Mouse (Mus musculus) gastrocnemius, adult 18-20 months (tissue): Measurements from ENCODE around the gene Slc45a3. TPM values are rescaled to one million over a fixed set of nuclear protein-coding genes. Genes with fewer than 3 reads are reported as not detected.

ENCODE experiments used
- DNase-seq: peaks from one replicate; pipeline ENCODE4 v3.0.0; 2021; ENCODE audit warnings: low spot score
- total RNA-seq, 2 experiments: library from RNA; stranded (reverse); gene quantifications; 2 replicates each; pipeline ENCODE4 v1.2.3; 2021

The Slc45a3 gene
- total RNA-seq, 2 experiments from 2014 or later = 1.4 to 2.2 TPM

DNA sequence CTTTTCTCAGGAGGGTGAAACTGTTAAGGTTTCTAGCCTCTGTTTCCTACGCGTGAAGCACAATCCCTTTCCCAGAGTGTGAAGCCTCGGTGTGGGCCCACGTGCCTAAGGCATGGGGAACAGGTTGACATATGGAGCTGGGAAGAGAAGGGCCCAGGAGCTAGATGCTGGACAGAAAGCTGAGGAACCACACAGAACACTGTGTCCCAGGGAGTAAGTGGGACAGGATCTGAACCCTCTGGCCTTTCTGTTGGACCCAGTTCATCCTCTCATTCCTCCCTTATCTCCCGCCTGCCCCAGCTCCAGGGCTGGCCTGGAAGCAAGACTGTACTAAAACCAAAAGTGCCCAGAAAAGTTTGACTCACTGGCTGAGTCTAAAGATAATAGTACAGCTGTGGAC, 1.3 kb downstream of the Slc45a3 start:
- no peak for DNase-seq

DNA sequence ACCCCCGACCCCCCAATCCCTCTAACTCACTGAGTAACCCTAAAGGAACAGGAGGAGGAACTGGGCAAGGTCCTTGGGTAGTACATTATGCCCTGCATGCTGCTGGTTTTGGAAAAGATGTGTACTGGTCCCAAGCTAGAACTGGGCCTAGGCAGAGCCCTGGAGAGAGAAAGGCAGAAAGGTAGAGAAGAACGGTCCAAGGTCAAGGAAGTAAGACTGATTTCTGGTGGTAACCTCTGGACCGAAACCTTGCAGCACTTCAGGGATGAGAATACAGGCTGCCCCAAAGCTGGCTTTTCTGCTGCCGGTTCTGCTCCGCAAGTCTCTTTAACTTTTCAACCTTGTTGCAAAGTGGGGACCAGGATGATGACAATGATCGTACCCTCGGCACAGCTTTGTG, 1.8 kb downstream of the Slc45a3 start:
- DNase-seq = no peak

DNA sequence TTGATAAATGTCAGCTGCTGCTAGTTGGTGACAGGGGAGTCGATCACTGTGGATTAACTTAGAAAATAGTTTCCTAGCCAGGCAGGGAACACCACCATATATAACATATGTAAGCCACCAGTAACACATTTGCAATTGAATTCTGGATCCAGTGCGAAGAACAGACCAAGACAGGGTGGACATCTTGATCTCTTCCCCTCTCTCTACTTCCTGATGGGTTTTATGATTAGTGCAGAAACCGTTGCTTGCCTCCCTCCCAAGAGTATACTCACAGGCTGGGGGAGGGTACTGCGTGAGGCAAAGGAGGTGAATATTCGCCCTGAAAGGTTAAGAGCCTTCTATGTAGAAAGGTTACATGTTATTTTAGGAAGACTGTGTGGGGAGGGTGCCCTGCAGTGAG, 3.1 kb downstream of the Slc45a3 start:
- DNase-seq = no peak

- no peak for DNase-seq
These were observed 4.6 kb downstream of the Slc45a3 start for GRCm38 (mm10) chr1:131967336-131967735.

DNA sequence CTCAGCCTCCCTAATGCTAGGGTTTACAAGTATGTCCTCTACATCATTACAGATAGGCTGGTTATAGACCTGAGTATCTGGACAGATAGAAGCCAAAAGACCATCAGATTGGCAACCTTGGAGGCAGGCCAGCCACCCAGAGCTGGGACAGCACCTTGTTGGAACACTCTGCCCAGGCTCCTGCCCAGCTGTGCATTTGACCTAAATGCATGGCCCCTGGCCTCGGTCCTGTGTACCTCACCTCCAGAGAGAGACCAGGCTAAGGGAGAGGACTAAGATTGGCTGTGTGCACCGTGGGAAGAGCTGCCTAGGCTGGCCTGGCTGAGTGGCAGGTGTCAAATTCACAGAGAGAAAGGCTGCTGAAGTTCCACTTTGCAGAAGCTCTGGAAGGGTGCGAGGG, 5.8 kb downstream of the Slc45a3 start:
- DNase-seq = no peak

- no peak for DNase-seq
These were observed 6.2 kb downstream of the Slc45a3 start for GRCm38 (mm10) chr1:131968983-131969382.

DNA sequence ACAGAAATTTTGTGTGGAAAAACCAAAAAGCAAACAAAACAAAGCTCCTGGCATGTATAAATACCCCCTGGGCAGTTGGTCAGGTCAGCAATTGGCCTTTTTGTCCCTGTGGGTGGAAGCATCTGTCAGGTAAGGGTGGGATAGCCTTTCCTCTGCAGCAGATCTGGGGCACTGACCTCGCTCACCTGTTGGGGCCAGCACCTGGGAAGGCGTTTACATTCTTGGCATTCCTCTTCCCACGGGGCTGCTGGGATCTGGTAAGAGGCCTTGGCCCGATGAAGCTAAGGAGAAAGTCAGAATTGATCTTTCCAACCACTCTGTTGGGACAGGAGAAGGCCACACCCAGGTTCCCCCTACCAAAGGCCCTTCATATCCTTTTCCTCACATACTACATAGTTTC, 7.1 kb downstream of the Slc45a3 start:
- no peak for DNase-seq

DNA sequence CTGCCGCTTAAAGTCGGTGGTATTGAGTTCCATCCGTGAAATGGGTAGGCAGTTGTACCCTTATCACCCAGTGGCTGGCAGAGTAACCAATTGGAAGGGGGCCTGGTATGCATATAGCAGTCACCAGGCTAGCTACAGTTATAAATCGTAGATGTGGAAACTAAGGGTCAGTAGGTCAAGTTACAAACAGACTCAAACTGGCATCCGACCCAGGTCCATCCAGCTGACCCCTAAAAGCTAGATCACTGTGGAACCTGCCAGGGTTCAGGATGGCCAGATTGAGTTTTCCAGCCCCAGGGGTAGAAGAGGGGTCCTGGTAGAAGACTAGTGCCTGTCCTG, 7.5 kb downstream of the Slc45a3 start:
- DNase-seq = no peak

DNA sequence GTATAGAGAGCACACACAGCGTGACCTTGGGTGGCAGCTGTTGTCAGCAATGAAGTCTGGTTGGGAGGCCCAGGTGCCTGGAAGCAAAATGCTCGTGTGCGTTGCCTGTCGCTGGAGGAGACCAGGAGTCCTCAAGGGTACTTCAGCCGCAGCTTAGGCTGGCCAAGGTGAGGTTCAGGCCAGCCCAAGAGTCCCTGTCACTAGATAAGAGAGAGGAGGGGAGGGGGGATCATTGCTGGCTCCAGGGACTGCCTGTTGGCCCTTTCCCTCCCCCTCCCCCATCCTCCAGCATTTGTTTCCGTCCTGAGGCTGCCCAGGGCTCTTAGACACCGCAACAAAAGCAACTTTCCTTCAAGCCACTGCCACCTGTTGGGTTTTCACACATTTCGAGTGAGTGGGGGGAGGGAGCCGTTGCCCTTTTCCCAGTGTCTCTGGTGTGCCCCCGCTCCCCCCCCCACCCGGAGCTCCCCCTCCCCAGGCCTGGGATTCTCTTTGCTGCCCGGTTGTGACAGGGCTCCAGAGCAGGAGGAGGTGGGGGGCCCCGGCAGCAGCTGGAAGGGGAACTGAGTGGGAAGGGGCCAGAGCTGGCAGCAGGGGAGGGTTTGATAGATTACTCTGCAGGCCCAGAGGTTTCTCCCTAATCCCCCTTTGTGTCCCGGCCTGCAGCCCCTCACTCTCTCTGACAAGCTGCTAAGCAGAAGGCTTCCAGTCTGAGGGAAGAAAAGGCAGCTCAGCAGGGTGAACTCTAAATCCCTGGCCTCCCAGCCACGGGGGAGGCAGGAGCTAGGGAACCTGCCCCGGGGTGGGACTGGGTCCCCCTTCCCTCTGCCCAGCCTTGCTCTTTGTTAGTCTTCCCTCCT, 8.1 kb downstream of the Slc45a3 start:
- DNase-seq = no peak

GRCm38 (mm10) chr1:131971771-131972497, 9.2 kb downstream of the Slc45a3 start:
- DNase-seq = no peak

- no peak for DNase-seq
These were observed 9.9 kb downstream of the Slc45a3 start for GRCm38 (mm10) chr1:131972498-131973334.

DNA sequence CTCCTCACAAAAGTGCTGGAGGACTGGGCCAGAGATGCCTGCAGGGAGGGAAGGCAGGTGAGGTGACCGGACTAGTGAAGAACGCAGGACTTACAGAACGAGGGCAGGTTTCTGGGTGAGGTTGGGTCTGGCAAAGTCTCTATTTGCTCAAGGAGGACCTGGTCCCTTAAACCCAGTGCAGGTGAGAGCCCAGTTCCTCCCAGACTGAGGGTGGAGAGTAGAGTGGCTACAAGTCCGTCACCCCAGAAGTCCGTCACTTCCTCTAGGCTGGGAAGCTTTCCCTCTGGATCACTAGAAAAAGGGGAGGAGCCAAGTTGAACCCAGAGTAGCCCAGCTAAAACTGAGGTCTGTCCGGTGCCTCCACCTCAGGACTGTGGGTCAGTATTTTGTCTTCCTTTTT, 11.2 kb downstream of the Slc45a3 start:
- no peak for DNase-seq

- no peak for DNase-seq
These were observed 14.1 kb downstream of the Slc45a3 start for GRCm38 (mm10) chr1:131976886-131977285.

- no peak for DNase-seq
These were observed 17.7 kb downstream of the Slc45a3 start for GRCm38 (mm10) chr1:131980471-131980870.

DNA sequence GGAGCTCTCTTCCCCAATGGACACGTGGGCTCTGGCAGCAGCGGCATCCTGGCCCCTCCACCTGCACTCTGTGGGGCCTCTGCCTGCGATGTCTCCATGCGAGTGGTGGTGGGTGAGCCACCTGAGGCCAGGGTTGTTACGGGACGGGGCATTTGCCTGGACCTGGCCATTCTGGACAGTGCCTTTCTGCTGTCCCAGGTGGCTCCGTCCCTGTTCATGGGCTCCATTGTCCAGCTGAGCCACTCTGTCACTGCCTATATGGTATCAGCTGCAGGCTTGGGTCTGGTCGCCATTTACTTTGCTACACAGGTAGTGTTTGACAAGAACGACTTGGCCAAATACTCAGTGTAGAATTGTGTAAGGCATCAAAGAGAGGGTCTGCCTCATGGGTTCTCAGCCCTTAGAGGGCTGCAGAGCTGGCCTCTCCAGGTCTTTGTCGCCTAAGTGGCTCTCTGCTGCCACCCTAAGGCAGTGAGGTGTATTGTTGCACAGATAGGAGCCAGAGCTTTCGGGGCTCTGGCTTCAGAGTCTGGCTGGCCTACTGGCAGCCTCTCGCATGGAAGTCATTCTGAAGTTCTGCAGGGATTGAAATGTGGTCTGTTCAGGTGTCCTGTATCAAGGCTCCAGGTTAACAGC, 18.7 kb downstream of the Slc45a3 start:
- peak; percentile 79 for DNase-seq

DNA sequence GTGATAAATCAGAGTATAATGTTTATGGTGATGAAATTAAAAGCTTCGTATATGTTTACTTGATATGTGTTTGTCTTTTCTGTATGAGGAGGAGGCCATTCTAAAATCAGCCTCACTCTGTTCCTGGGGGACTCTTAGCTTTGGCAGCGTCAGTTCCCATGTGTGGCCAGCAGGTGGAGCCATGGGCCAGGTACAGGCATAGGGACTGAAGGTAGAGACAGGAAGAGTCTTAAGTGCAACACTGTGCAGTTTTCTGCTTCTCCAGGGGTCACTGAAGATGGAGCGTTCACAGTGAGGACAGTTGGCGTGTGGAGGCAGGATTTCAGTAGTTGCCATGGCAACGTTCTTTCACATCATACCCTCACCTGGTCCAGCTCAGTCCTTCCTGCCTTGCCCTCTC, 20.1 kb downstream of the Slc45a3 start:
- DNase-seq = peak; percentile 76

GRCm38 (mm10) chr1:131983806-131984205, 21.0 kb downstream of the Slc45a3 start:
- no peak for DNase-seq

DNA sequence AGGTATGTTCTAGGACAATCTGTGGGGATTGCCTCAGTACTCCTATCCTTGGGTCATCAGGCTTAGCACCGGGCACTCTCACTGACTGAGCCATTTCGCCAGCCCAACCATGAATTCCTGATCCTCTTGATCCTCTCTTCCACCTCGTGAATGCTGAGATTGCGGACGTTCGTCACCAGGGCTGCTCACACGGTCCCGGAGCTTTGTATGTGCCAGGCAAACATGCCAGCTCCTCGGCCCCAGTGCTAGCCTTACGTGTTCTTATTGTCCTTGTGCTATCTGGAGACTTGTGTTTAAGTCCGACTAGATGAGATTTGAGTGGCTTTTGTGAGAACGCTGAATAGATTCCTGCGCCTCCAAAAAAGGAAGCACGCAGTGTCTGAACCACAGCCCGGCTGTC, 24.7 kb downstream of the Slc45a3 start:
- DNase-seq = no peak

GRCm38 (mm10) chr1:131989476-131989875, 26.7 kb downstream of the Slc45a3 start:
- no peak for DNase-seq

DNA sequence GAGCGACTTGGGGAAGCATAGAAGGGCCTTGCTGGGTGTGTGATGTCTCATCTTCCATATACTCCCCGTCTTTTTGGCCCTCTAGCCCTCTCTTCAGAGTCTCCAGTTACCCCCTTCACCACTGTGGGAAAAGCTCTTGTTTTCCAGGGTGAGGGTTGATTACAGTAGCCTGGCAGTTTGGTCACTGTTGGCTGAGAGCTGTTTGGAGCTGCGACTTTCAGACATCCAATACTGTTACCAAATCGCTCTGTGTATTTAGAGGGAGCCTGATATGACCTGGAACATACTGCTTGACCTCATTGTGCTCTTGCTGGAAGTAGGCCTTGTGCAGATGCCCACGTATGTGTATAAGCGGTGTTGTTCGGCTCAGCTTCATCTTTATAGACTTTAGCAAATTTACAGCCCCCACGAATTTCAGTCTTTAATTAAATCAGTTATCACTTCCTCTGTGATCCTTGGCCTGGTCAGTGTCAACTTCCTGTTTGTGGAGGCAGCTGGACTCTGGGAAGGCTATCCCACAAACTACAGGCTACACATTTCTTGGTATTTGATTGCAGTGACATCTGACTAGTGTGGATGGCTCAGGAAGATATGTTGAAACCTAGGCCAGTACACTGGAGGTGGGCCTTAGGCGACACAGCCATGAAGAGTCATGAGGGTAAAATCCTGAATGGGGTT, 27.5 kb downstream of the Slc45a3 start:
- DNase-seq = peak; percentile 51

GRCm38 (mm10) chr1:131992561-131993001, 29.8 kb downstream of the Slc45a3 start:
- DNase-seq = no peak
